9 mouse cellular contexts compared by ENCODE assay signal in genomic region chrX:109113401-109114280, GRCm38 (mm10). TPM values are rescaled to one million over a fixed set of nuclear protein-coding genes. Genes with fewer than 3 reads are reported as not detected.
A peak's percentile ranks its signal among the peaks of the same experiment; 100 is the strongest.
DNase-seq lines count a peak whose midpoint lies in the region; ATAC-seq and TF ChIP-seq lines count a peak whose summit lies in the region.
"Had no signal": no experiment of that assay in that cellular context is flagged by ENCODE, and none has a peak within 500 bp of the region (broad histone marks: within the 10 kb centered on the region; RNA-seq: fewer than 3 reads in every experiment).

No protein-coding gene starts in this region.

- H3K4me3 ChIP-seq in spleen, adult 2 months (ENCODE audit: extremely low read depth, insufficient read depth, insufficient read length) = no peak overlapping the region
- no peak overlapping the region for H3K4me3 ChIP-seq in forebrain, embryonic 13.5 days
- H3K4me3 ChIP-seq in liver, embryonic 16.5 days (ENCODE audit: low read depth, low read length) = peak overlapping the region; percentile 11
- H3K4me3 ChIP-seq: embryonic facial prominence, embryonic 13.5 days had no signal

- ATAC-seq in forebrain, embryonic 13.5 days = peak; percentile 83
- ATAC-seq in liver, embryonic 16.5 days (ENCODE audit: low read depth) = 0 out of 2 replicates have a peak, but pooled peaks have one; percentile 5

- no peaks in the 10 kb centered on the region for H3K36me3 ChIP-seq in spleen, adult 2 months (ENCODE audit: control insufficient read depth, insufficient read depth, low read length)
- H3K36me3 ChIP-seq in forebrain, embryonic 13.5 days (ENCODE audit: poor library complexity, severe bottlenecking) = no peaks in the 10 kb centered on the region
- H3K36me3 ChIP-seq in liver, embryonic 16.5 days (ENCODE audit: control insufficient read depth, insufficient read depth) = no peaks in the 10 kb centered on the region
- H3K36me3 ChIP-seq: embryonic facial prominence, embryonic 13.5 days had no signal

- H3K27ac ChIP-seq in spleen, adult 2 months (ENCODE audit: insufficient read depth, low read length) = peak overlapping the region; percentile 41; the same call in 1 of the 2 replicates
- H3K27ac ChIP-seq in forebrain, embryonic 13.5 days = peak overlapping the region; percentile 74
- H3K27ac ChIP-seq in liver, embryonic 16.5 days (ENCODE audit: low read length) = no peak overlapping the region
- H3K27ac ChIP-seq: embryonic facial prominence, embryonic 13.5 days had no signal

- H3K9me3 ChIP-seq in forebrain, embryonic 13.5 days (replicated peaks) = no peaks in the 10 kb centered on the region
- no peaks in the 10 kb centered on the region for H3K9me3 ChIP-seq in liver, embryonic 16.5 days (replicated peaks; ENCODE audit: control insufficient read depth, low read length)
- H3K9me3 ChIP-seq: embryonic facial prominence, embryonic 13.5 days had no signal

- H3K27me3 ChIP-seq in spleen, adult 2 months (ENCODE audit: control insufficient read depth, insufficient read depth, low read length) = no peaks in the 10 kb centered on the region
- H3K27me3 ChIP-seq in forebrain, embryonic 13.5 days = no peaks in the 10 kb centered on the region
- no peaks in the 10 kb centered on the region for H3K27me3 ChIP-seq in liver, embryonic 16.5 days (ENCODE audit: control insufficient read depth, insufficient read depth, low read depth, low read length)
- H3K27me3 ChIP-seq: embryonic facial prominence, embryonic 13.5 days had no signal

- H3K4me1 ChIP-seq in spleen, adult 2 months (ENCODE audit: control insufficient read depth, insufficient read depth, insufficient read length) = peaks cover 2% of the 10 kb centered on the region; the same call in 1 of the 2 replicates
- H3K4me1 ChIP-seq in forebrain, embryonic 13.5 days = peaks cover 14% of the 10 kb centered on the region
- H3K4me1 ChIP-seq in liver, embryonic 16.5 days (ENCODE audit: control insufficient read depth, low read depth, low read length) = peaks cover 2% of the 10 kb centered on the region; the same call in 1 of the 2 replicates
- H3K4me1 ChIP-seq: embryonic facial prominence, embryonic 13.5 days had no signal

- DNase-seq in spleen, adult 2 months (ENCODE audit: low read depth in 1 of 2, low spot score in 2 of 2) = no peak
- DNase-seq in spleen, adult 12 weeks (ENCODE audit: low spot score) = no peak
- no peak for DNase-seq in cerebellum, adult 9-11 months
- no peak for DNase-seq in gastrocnemius, postnatal 14 days
- no peak for DNase-seq in frontal cortex, postnatal 25 days (ENCODE audit: low spot score in 2 of 2)
- DNase-seq: kidney, postnatal 10 days had no signal

- TF ChIP-seq CTCF in spleen, adult 2 months (IDR thresholded peaks at IDR 0.05; ENCODE audit: extremely low read depth, insufficient read depth, insufficient read length, insufficient replicate concordance) = no peak

- 41% methylated on average over 7 of the region's 7 CpGs for WGBS in spleen, adult 2 months
- 23% methylated on average over 7 of the region's 7 CpGs for WGBS in forebrain, embryonic 13.5 days
- 29% methylated on average over 7 of the region's 7 CpGs for WGBS in liver, embryonic 16.5 days (ENCODE audit: insufficient replicate concordance)

- intact Hi-C loops in gastrocnemius, postnatal 14 days (cut with DNase I; ENCODE audit: low total_unique reads) = no loop called here

- H3K4me2 ChIP-seq in forebrain, embryonic 13.5 days = peak overlapping the region; percentile 27; the same call in 1 of the 2 replicates
- peak overlapping the region; percentile 38 for H3K4me2 ChIP-seq in liver, embryonic 16.5 days (ENCODE audit: low read depth, low read length)
- H3K4me2 ChIP-seq: embryonic facial prominence, embryonic 13.5 days had no signal

- no peak for TF ChIP-seq POLR2A in spleen, adult 2 months (IDR thresholded peaks at IDR 0.05; ENCODE audit: low read depth, low read length)

- H3K9ac ChIP-seq in forebrain, embryonic 13.5 days = no peak overlapping the region
- no peak overlapping the region for H3K9ac ChIP-seq in liver, embryonic 16.5 days (ENCODE audit: low read depth, low read length)
- H3K9ac ChIP-seq: embryonic facial prominence, embryonic 13.5 days had no signal

RNA-seq across cellular contexts. Expression of gene Sh3bgrl, which starts 18.5 kb away (rescaled TPM):
- polyA plus RNA-seq in spleen, adult 2 months (2012; rRNA removed) = 3.8 and 4.1 TPM in 2 replicates
- polyA plus RNA-seq in forebrain, embryonic 13.5 days (2015; fragmentation: Nextera tagmentation; extraction: Ambion mirVana) = 251 and 265 TPM in 2 replicates
- polyA plus RNA-seq in liver, embryonic 16.5 days (2015; fragmentation: Nextera tagmentation; extraction: Ambion mirVana) = 55.0 and 55.1 TPM in 2 replicates
- 10 to 100 TPM; 21.8 to 24.3 TPM for total RNA-seq in gastrocnemius, postnatal 14 days (2021)

Comparison
In these comparisons a context has a peak if more than half of its experiments do, and no peak if none do; other contexts are left out.
1. RNA of gene Sh3bgrl, which starts 18.5 kb away (polyA plus RNA-seq): 251 to 265 TPM in forebrain, embryonic 13.5 days and 55.0 to 55.1 TPM in liver, embryonic 16.5 days; 3.8 to 4.1 TPM in spleen, adult 2 months; every median in the first group is over 10 times any median in the second.